Mouse (Mus musculus): ENCODE measurements around the gene Myo18b. TPM values are rescaled to one million over a fixed set of nuclear protein-coding genes. Genes with fewer than 3 reads are reported as not detected.

Gene Myo18b
- polyA plus RNA-seq, 1 experiment from 2014 or later: 1.3 TPM

- peak; percentile 60; the same call in 1 of the 2 replicates for ATAC-seq (ENCODE audit: low read depth)
- no peaks in the 10 kb centered on the region for H3K9me3 ChIP-seq (ENCODE audit: control insufficient read depth, low read length)
- H3K36me3 ChIP-seq (ENCODE audit: control insufficient read depth, insufficient read depth, low read length): no peaks in the 10 kb centered on the region
- peaks cover 12% of the 10 kb centered on the region for H3K4me1 ChIP-seq (ENCODE audit: control insufficient read depth, insufficient read depth, low read length)
- H3K27ac ChIP-seq (ENCODE audit: low read depth, low read length): no peak overlapping the region; the same call in 1 of the 2 replicates
- H3K27me3 ChIP-seq (ENCODE audit: control insufficient read depth, insufficient read depth, low read length): no peaks in the 10 kb centered on the region
- H3K4me3 ChIP-seq (ENCODE audit: low read depth, low read length): no peak overlapping the region
- 26% methylated on average over 12 of the region's 12 CpGs for WGBS
- no peak overlapping the region for H3K9ac ChIP-seq (replicated peaks; ENCODE audit: low read depth, low read length)
- no peak overlapping the region for H3K4me2 ChIP-seq (ENCODE audit: low read depth, low read length)
Measured at GRCm38 (mm10) chr5:112718655-112719306, 177.4 kb downstream of the Myo18b start.

- Histone ChIP-seq H3K36me3 (ENCODE audit: control insufficient read depth, insufficient read depth, low read length) (no peaks in the 10 kb centered on the region), H3K27me3 (ENCODE audit: control insufficient read depth, insufficient read depth, low read length) (no peaks in the 10 kb centered on the region), H3K4me2 (ENCODE audit: low read depth, low read length) (no peak overlapping the region), H3K9me3 (ENCODE audit: control insufficient read depth, low read length) (no peaks in the 10 kb centered on the region), H3K9ac (replicated peaks; ENCODE audit: low read depth, low read length) (no peak overlapping the region), H3K4me3 (ENCODE audit: low read depth, low read length) (no peak overlapping the region), H3K4me1 (ENCODE audit: control insufficient read depth, insufficient read depth, low read length) (peaks cover 12% of the 10 kb centered on the region), H3K27ac (ENCODE audit: low read depth, low read length) (no peak overlapping the region)
- 73% methylated on average over 8 of the region's 8 CpGs for WGBS
- ATAC-seq (ENCODE audit: low read depth): no peak
Measured at GRCm38 (mm10) chr5:112714679-112715446, 181.3 kb downstream of the Myo18b start.

- no peak overlapping the region for H3K9ac ChIP-seq (replicated peaks; ENCODE audit: low read depth, low read length)
Measured at GRCm38 (mm10) chr5:112709831-112710230, 186.3 kb downstream of the Myo18b start.

GRCm38 (mm10) chr5:112708441-112708840 lies 187.7 kb downstream of the Myo18b start:
- no peaks in the 10 kb centered on the region for H3K36me3 ChIP-seq (ENCODE audit: control insufficient read depth, insufficient read depth, low read length)
- H3K9ac ChIP-seq (replicated peaks; ENCODE audit: low read depth, low read length): no peak overlapping the region
- H3K27ac ChIP-seq (ENCODE audit: low read depth, low read length): no peak overlapping the region
- H3K4me1 ChIP-seq (ENCODE audit: control insufficient read depth, insufficient read depth, low read length): no peaks in the 10 kb centered on the region
- no peak overlapping the region for H3K4me3 ChIP-seq (ENCODE audit: low read depth, low read length)
- H3K4me2 ChIP-seq (ENCODE audit: low read depth, low read length): no peak overlapping the region
- H3K9me3 ChIP-seq (ENCODE audit: control insufficient read depth, low read length): no peaks in the 10 kb centered on the region
- H3K27me3 ChIP-seq (ENCODE audit: control insufficient read depth, insufficient read depth, low read length): no peaks in the 10 kb centered on the region
- no peak for ATAC-seq (ENCODE audit: low read depth)

More at GRCm38 (mm10) chr5:112709831-112710230, 186.3 kb downstream of the Myo18b start:
- Histone ChIP-seq H3K27ac (ENCODE audit: low read depth, low read length) (no peak overlapping the region), H3K27me3 (ENCODE audit: control insufficient read depth, insufficient read depth, low read length) (no peaks in the 10 kb centered on the region), H3K4me2 (ENCODE audit: low read depth, low read length) (no peak overlapping the region), H3K4me3 (ENCODE audit: low read depth, low read length) (no peak overlapping the region), H3K4me1 (ENCODE audit: control insufficient read depth, insufficient read depth, low read length) (no peaks in the 10 kb centered on the region), H3K36me3 (ENCODE audit: control insufficient read depth, insufficient read depth, low read length) (no peaks in the 10 kb centered on the region), H3K9me3 (ENCODE audit: control insufficient read depth, low read length) (no peaks in the 10 kb centered on the region)
- no peak for ATAC-seq (ENCODE audit: low read depth)

- no peaks in the 10 kb centered on the region for H3K27me3 ChIP-seq (ENCODE audit: control insufficient read depth, insufficient read depth, low read length)
- H3K9ac ChIP-seq (replicated peaks; ENCODE audit: low read depth, low read length): no peak overlapping the region
- no peak overlapping the region for H3K4me3 ChIP-seq (ENCODE audit: low read depth, low read length)
- no peaks in the 10 kb centered on the region for H3K9me3 ChIP-seq (ENCODE audit: control insufficient read depth, low read length)
- 93% methylated on average over 2 of the region's 2 CpGs for WGBS
- no peak for ATAC-seq (ENCODE audit: low read depth)
- no peaks in the 10 kb centered on the region for H3K36me3 ChIP-seq (ENCODE audit: control insufficient read depth, insufficient read depth, low read length)
- H3K4me2 ChIP-seq (ENCODE audit: low read depth, low read length): no peak overlapping the region
- H3K4me1 ChIP-seq (ENCODE audit: control insufficient read depth, insufficient read depth, low read length): no peaks in the 10 kb centered on the region
- no peak overlapping the region for H3K27ac ChIP-seq (ENCODE audit: low read depth, low read length)
Measured at GRCm38 (mm10) chr5:112707478-112707877, 188.7 kb downstream of the Myo18b start.

- Histone ChIP-seq H3K27me3 (ENCODE audit: control insufficient read depth, insufficient read depth, low read length) (no peaks in the 10 kb centered on the region), H3K9me3 (ENCODE audit: control insufficient read depth, low read length) (no peaks in the 10 kb centered on the region)
- 75% methylated on average over 3 of the region's 3 CpGs for WGBS
Measured at GRCm38 (mm10) chr5:112700794-112701193, 195.4 kb downstream of the Myo18b start.

GRCm38 (mm10) chr5:112696683-112697082 lies 199.5 kb downstream of the Myo18b start:
- WGBS: 73% methylated on average over 4 of the region's 4 CpGs
- Histone ChIP-seq H3K9me3 (ENCODE audit: control insufficient read depth, low read length) (no peaks in the 10 kb centered on the region), H3K27ac (ENCODE audit: low read depth, low read length) (no peak overlapping the region), H3K27me3 (ENCODE audit: control insufficient read depth, insufficient read depth, low read length) (no peaks in the 10 kb centered on the region), H3K4me2 (ENCODE audit: low read depth, low read length) (no peak overlapping the region), H3K4me1 (ENCODE audit: control insufficient read depth, insufficient read depth, low read length) (no peaks in the 10 kb centered on the region), H3K4me3 (ENCODE audit: low read depth, low read length) (no peak overlapping the region), H3K36me3 (ENCODE audit: control insufficient read depth, insufficient read depth, low read length) (no peaks in the 10 kb centered on the region), H3K9ac (replicated peaks; ENCODE audit: low read depth, low read length) (no peak overlapping the region)
- ATAC-seq (ENCODE audit: low read depth): no peak

More at GRCm38 (mm10) chr5:112700794-112701193, 195.4 kb downstream of the Myo18b start:
- Histone ChIP-seq H3K4me3 (ENCODE audit: low read depth, low read length) (no peak overlapping the region), H3K36me3 (ENCODE audit: control insufficient read depth, insufficient read depth, low read length) (no peaks in the 10 kb centered on the region), H3K27ac (ENCODE audit: low read depth, low read length) (no peak overlapping the region), H3K4me2 (ENCODE audit: low read depth, low read length) (no peak overlapping the region), H3K9ac (replicated peaks; ENCODE audit: low read depth, low read length) (no peak overlapping the region), H3K4me1 (ENCODE audit: control insufficient read depth, insufficient read depth, low read length) (no peaks in the 10 kb centered on the region)
- no peak for ATAC-seq (ENCODE audit: low read depth)

- no peak overlapping the region for H3K9ac ChIP-seq (replicated peaks; ENCODE audit: low read depth, low read length)
- H3K4me3 ChIP-seq (ENCODE audit: low read depth, low read length): no peak overlapping the region
- WGBS: 54% methylated on average over 7 of the region's 7 CpGs
- H3K4me2 ChIP-seq (ENCODE audit: low read depth, low read length): no peak overlapping the region
- no peaks in the 10 kb centered on the region for H3K4me1 ChIP-seq (ENCODE audit: control insufficient read depth, insufficient read depth, low read length)
- no peak for ATAC-seq (ENCODE audit: low read depth)
- no peaks in the 10 kb centered on the region for H3K36me3 ChIP-seq (ENCODE audit: control insufficient read depth, insufficient read depth, low read length)
- H3K27me3 ChIP-seq (ENCODE audit: control insufficient read depth, insufficient read depth, low read length): no peaks in the 10 kb centered on the region
- H3K27ac ChIP-seq (ENCODE audit: low read depth, low read length): 0 out of 2 replicates have a peak overlapping the region, but pooled peaks have one; percentile 7
- H3K9me3 ChIP-seq (ENCODE audit: control insufficient read depth, low read length): no peaks in the 10 kb centered on the region
Measured at GRCm38 (mm10) chr5:112695254-112695711, 200.9 kb downstream of the Myo18b start.

GRCm38 (mm10) chr5:112693286-112693849 lies 202.8 kb downstream of the Myo18b start:
- peak; percentile 42; the same call in 1 of the 2 replicates for ATAC-seq (ENCODE audit: low read depth)
- WGBS: 72% methylated on average over 18 of the region's 18 CpGs
- Histone ChIP-seq H3K4me2 (ENCODE audit: low read depth, low read length) (no peak overlapping the region), H3K36me3 (ENCODE audit: control insufficient read depth, insufficient read depth, low read length) (no peaks in the 10 kb centered on the region), H3K4me3 (ENCODE audit: low read depth, low read length) (no peak overlapping the region), H3K9me3 (ENCODE audit: control insufficient read depth, low read length) (no peaks in the 10 kb centered on the region), H3K27ac (ENCODE audit: low read depth, low read length) (no peak overlapping the region), H3K27me3 (ENCODE audit: control insufficient read depth, insufficient read depth, low read length) (no peaks in the 10 kb centered on the region), H3K4me1 (ENCODE audit: control insufficient read depth, insufficient read depth, low read length) (no peaks in the 10 kb centered on the region), H3K9ac (replicated peaks; ENCODE audit: low read depth, low read length) (no peak overlapping the region)
